Mouse (Mus musculus) left cerebral cortex, postnatal 14 days (tissue): ENCODE data around the gene Rhoq. TPM values are rescaled to one million over a fixed set of nuclear protein-coding genes. Genes with fewer than 3 reads are reported as not detected.

ENCODE experiments used
- DNase-seq, 2 experiments: peaks; one replicate each; pipeline ENCODE4 v3.0.0; 2021 to 2022; ENCODE audit warnings: low spot score in 2 of 2, mixed read lengths in 1 of 2
- intact Hi-C: fragments of 180-260 bp; cut with DNase I; formaldehyde crosslinking; loops from one replicate; pipeline ENCODE4 v1.15.1; 2025
- total RNA-seq, 2 experiments: library from RNA; stranded (reverse); gene quantifications; 2 replicates each; pipeline ENCODE4 v1.2.3; 2021

Rhoq gene
- total RNA-seq, 2 experiments from 2014 or later, result 32.2 to 32.3 TPM

- no peak for DNase-seq
- intact Hi-C loops, result no loop called here
Measured at GRCm38 (mm10) chr17:86957968-86958367, 4.9 kb upstream of the Rhoq start.

GRCm38 (mm10) chr17:86961301-86961841 lies 1.5 kb upstream of the Rhoq start:
- DNase-seq, result no peak
- intact Hi-C loops, result loop anchor here (5.0 to 10.0 kb wide), 2 partner anchors 63 to 146 kb away; partner anchors contain the start of genes Cript, Pigf and Socs5

GRCm38 (mm10) chr17:86962297-86962893 lies 487 bp upstream of the Rhoq start:
- intact Hi-C loops, result loop anchor here (1.0 to 10.0 kb wide), 3 partner anchors 24 to 145 kb away; partner anchors contain the start of genes Cript, Pigf and Socs5
- DNase-seq, result peak; percentile 85 to 91

GRCm38 (mm10) chr17:86963586-86963902 lies 662 bp downstream of the Rhoq start:
- intact Hi-C loops, result loop anchor here (5.0 to 10.0 kb wide), 2 partner anchors 61 to 144 kb away; partner anchors contain the start of genes Cript, Pigf and Socs5
- no peak for DNase-seq

GRCm38 (mm10) chr17:86964041-86964440 lies 1.2 kb downstream of the Rhoq start:
- no peak for DNase-seq
- intact Hi-C loops, result loop anchor here (5.0 to 10.0 kb wide), 2 partner anchors 61 to 143 kb away; partner anchors contain the start of genes Cript, Pigf and Socs5

- intact Hi-C loops, result loop anchor here (5.0 to 10.0 kb wide), 2 partner anchors 60 to 143 kb away; partner anchors contain the start of genes Cript, Pigf and Socs5
- peak; percentile 70 to 87 for DNase-seq
Measured at GRCm38 (mm10) chr17:86964502-86964901, 1.6 kb downstream of the Rhoq start.

- intact Hi-C loops, result loop anchor here (10.0 kb wide), 1 partner anchor 60 kb away; the partner anchor contains the start of genes Cript and Pigf
Measured at GRCm38 (mm10) chr17:86965121-86965520, 2.2 kb downstream of the Rhoq start.

GRCm38 (mm10) chr17:86966040-86966439 lies 3.2 kb downstream of the Rhoq start:
- no peak for DNase-seq
- intact Hi-C loops, result loop anchor here (10.0 kb wide), 1 partner anchor 59 kb away; the partner anchor contains the start of genes Cript and Pigf

More at GRCm38 (mm10) chr17:86965121-86965520, 2.2 kb downstream of the Rhoq start:
- no peak for DNase-seq

- intact Hi-C loops, result loop anchor here (10.0 kb wide), 1 partner anchor 58 kb away; the partner anchor contains the start of genes Cript and Pigf
Measured at GRCm38 (mm10) chr17:86967048-86967447, 4.2 kb downstream of the Rhoq start.

GRCm38 (mm10) chr17:86967536-86968525 lies 4.9 kb downstream of the Rhoq start:
- intact Hi-C loops, result loop anchor here (10.0 kb wide), 1 partner anchor 57 kb away; the partner anchor contains the start of genes Cript and Pigf
- peak in 1 of 2 experiments; percentile 32 for DNase-seq

More at GRCm38 (mm10) chr17:86967048-86967447, 4.2 kb downstream of the Rhoq start:
- DNase-seq, result no peak

GRCm38 (mm10) chr17:86968581-86968980 lies 5.7 kb downstream of the Rhoq start:
- no peak for DNase-seq
- intact Hi-C loops, result loop anchor here (10.0 kb wide), 1 partner anchor 56 kb away; the partner anchor contains the start of genes Cript and Pigf

GRCm38 (mm10) chr17:86969582-86969981 lies 6.7 kb downstream of the Rhoq start:
- DNase-seq, result no peak
- intact Hi-C loops, result loop anchor here (10.0 kb wide), 1 partner anchor 55 kb away; the partner anchor contains the start of genes Cript and Pigf

GRCm38 (mm10) chr17:86970026-86970750 lies 7.3 kb downstream of the Rhoq start:
- intact Hi-C loops, result no loop called here
- no peak for DNase-seq

- intact Hi-C loops, result no loop called here
- no peak for DNase-seq
Measured at GRCm38 (mm10) chr17:86971036-86971435, 8.2 kb downstream of the Rhoq start.

- no peak for DNase-seq
Measured at GRCm38 (mm10) chr17:86971860-86972259, 9.0 kb downstream of the Rhoq start.

GRCm38 (mm10) chr17:86973097-86973496 lies 10.2 kb downstream of the Rhoq start:
- DNase-seq, result no peak
- intact Hi-C loops, result no loop called here

More at GRCm38 (mm10) chr17:86971860-86972259, 9.0 kb downstream of the Rhoq start:
- intact Hi-C loops, result no loop called here

GRCm38 (mm10) chr17:86976387-86976786 lies 13.5 kb downstream of the Rhoq start:
- no peak for DNase-seq
- intact Hi-C loops, result no loop called here

GRCm38 (mm10) chr17:86978496-86978895 lies 15.6 kb downstream of the Rhoq start:
- intact Hi-C loops, result no loop called here
- no peak for DNase-seq
